Mouse (Mus musculus): ENCODE data around the gene Gramd4.
A peak's percentile ranks its signal among the peaks of the same experiment; 100 is the strongest.

Gene Gramd4

DNA sequence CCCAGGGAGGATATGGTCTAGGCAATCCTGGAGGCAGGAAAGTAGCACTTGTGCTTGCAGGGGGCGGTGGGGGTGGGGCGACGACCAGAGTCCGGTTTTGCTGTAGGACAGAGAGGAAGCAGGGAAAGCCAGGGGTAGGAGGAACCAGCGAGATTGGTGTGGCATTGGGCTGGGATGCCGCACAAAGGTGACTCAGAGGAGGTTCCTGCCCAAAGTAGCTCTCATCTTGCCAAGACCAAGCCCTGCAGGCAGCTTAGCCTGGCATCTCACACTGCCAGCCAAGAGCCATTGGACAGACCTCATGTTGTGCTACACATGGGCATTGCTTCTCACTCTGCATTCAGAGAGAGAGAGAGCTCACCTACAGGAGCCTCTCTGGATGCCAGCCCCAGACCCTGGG lies at the start of gene Gramd4:
Gramd4 (plus strand) TSS at position 283 of the 400 bp plus-strand sequence.
- peak in 1 of 2 experiments; percentile 61 for DNase-seq

DNA sequence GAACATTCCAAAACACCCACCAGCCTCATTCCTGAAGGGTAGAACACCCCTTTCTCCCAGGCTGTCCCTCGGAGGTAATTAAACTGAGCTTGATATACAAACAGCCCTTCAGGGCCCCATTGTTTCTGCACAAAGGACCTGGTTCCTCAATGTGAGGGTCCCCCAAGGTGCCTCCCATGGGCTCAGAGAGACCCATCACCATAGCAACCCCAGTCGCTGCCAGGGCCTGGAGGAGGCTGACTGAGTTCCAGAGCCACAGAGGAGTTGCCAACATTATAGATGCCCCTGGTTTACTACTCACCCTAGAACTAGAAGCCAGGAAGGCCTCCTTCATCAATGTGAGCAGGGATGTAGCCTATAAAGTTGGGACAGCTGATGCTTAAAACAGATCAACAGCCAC lies 44.4 kb upstream of the Gramd4 start:
- no peak for DNase-seq

DNA sequence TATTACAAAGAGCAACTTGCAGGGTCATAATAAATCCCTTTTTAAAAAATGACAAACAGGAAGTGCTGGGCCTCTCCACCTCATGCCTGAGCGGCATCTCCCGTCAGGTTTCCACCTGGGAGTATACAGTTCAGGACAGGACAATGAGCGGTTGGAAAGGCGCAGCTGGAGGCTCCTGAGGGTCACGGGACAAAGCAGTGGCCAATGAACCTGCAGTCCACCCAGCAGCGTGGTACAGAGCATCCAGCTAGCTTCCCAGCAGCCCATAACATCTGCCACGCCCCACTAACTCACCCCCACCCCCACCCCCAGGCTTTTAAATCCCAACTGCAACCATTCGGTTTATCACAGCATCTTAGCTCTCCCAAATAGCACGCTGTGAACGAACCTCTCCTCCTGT lies 43.8 kb upstream of the Gramd4 start:
- no peak for DNase-seq

DNA sequence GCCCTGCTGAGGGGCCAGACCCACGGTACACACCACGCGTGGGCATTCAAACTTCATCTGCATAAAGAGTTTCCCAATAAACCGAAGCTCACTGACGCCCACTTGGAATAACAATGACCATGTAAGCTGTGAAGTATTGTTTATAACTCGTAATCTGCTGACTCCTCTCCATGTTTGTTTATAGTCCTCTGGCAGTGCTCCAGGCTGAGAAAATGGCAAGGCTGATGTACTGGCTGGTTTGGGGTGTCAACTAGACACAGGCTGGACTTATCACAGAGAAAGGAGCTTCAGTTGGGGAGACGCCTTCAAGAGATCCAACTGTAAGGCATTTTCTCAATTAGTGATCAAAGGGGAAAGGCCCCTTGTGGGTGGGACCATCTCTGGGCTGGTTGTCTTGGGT lies 42.5 kb upstream of the Gramd4 start:
- DNase-seq, result no peak

DNA sequence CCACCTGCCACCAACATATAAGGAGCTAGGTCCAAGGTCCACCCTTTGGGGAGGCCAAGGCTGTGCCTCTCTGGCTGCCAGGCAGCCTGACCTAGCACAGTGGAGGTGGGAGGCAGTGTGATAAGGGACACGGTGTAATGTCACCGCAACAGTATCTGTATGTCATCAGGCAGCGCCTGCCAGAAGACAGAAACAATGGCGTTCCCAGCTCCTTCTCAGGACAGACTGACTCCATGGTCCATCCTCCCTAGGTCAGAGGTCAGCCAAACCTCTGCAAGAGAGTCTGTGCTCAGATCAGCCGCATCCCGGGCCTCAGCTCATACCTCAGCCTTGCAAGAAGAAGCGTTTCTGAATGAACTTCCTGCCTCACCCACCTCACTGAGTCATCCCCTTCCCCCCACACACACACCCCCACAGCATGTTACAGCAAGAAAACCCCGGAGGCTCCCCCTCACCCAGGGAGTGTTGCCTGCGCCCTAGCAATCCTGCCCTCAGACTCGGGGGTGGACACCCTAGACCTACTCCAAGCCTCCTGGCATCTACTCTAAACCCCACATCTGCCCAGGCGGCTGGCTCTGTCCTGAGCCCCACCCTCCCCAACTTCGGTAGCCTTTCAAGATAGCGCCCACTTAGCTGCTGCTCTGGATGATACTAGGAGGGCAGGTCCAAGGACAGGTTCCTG lies 41.5 kb upstream of the Gramd4 start:
- DNase-seq, result no peak

DNA sequence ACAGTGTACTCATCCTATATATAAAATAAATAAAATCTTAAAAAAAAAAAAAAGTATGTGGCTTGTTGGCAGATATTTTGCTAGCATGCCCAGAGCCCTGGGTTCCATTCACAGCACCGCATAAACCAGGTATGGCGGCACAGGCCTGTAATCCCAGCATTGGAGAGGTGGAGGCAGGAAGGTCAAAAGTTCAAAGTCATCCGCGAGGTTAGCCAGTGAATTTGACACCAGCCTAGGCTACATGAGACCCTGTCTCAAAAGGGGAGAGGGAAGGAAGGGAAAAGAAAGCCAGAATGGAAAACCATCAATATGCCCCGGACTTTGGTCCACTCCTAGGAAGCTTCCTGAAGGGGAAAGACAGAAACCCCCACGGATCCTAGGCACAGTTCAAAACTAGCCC lies 40.2 kb upstream of the Gramd4 start:
- DNase-seq, result no peak

GRCm38 (mm10) chr15:86018753-86019512 lies 38.6 kb upstream of the Gramd4 start:
- no peak for DNase-seq

- peak in 1 of 2 experiments; percentile 54 for DNase-seq
Measured at GRCm38 (mm10) chr15:86020008-86020407, 37.5 kb upstream of the Gramd4 start.

GRCm38 (mm10) chr15:86021301-86021700 lies 36.2 kb upstream of the Gramd4 start:
- no peak for DNase-seq

GRCm38 (mm10) chr15:86021971-86022370 lies 35.5 kb upstream of the Gramd4 start:
- DNase-seq, result no peak

DNA sequence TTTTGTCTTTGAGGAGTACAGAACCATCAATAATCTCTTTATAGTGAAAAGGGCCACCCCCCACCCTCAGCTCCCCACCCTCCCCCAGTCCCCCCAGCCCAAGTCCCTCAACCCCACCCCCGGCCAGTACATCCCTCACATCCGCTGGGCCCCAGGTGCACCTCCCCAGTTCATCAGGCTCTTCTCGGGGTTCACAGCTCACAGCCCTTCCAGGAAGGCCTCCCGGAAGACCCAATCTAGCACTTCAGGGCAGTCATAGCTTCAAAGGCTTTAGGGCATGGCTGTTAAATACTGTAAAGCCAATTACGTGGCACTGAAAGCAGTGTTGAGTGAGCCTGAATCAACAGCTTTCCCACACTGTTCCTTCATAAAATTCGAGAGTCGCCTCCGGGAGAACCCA lies 29.6 kb upstream of the Gramd4 start:
- no peak for DNase-seq

DNA sequence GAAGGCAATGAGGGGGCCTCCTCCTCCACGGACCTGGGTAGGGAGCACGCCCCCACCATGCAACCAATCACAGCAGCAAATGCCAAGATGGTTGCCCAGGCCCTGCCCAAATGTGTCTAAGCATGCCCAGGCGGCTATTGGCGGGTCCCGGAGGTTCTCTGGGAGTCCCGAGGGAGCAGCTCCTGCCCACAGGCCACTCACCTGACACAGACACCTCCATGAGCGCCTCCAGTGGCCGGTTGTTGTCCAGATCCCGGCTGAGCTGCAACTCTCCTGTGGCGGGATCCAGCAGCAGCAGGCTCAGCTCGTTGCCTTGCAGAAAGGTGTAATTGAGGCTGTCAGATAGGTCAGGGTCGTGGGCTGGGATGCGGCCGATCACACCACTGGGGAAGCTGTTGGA lies 27.5 kb upstream of the Gramd4 start:
- DNase-seq, result peak; percentile 46 to 59

GRCm38 (mm10) chr15:86032811-86033190 lies 24.7 kb upstream of the Gramd4 start:
- DNase-seq, result peak; percentile 76 to 84

- DNase-seq, result peak; percentile 64 to 80
Measured at GRCm38 (mm10) chr15:86033191-86033841, 24.2 kb upstream of the Gramd4 start, which contains the start of gene Celsr1. TSS of gene Celsr1 (minus strand) at chr15:86033777.

GRCm38 (mm10) chr15:86034021-86034523 lies 23.4 kb upstream of the Gramd4 start:
- peak; percentile 81 to 90 for DNase-seq

DNA sequence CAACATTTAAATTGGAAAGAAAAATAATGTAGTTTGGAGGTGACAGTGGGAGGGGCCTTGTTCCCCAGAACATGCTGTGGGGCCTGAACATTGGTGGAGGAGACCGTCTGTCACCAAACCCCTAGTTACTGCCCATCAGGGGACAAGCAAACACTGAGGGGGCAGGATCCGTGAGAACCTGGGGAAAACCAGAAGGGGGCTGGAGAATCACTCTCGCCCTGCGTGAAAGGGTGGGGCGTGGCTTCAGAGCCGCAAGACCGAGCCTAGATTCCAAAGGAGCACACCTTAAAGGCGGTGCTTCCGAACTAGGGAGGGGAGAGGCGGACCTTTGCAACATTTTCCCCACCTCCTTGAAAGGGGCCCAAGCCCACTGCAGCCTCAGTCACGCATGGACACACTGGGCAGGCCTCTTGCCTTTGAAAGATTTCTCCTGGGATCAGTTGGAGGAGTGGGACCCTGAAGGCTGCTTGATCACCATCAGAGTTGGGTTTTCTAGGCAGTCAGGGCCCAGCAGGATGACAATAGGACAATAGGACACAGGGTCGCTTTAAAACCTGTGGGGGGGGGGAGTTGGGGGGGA lies 22.6 kb upstream of the Gramd4 start:
- DNase-seq, result peak; percentile 46 to 68

DNA sequence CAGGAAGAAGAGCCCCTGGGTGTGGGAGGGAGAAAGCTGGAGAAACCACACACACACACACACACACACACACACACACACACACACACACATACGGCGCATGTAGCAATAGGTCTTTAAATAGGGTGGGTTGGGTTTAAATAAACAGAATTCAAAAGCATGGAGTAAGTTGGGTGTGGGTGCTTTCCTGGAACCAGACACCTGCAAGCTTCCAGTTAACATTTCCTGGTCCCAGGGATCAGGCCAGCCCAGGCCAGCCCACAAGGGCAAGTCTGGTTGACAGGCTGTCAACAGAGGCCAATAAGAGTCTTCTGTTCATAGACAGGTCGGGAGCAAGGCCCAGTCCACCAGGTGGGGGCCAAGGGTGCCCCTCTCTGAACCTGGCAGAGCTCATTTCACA lies 21.6 kb upstream of the Gramd4 start:
- DNase-seq, result no peak

DNA sequence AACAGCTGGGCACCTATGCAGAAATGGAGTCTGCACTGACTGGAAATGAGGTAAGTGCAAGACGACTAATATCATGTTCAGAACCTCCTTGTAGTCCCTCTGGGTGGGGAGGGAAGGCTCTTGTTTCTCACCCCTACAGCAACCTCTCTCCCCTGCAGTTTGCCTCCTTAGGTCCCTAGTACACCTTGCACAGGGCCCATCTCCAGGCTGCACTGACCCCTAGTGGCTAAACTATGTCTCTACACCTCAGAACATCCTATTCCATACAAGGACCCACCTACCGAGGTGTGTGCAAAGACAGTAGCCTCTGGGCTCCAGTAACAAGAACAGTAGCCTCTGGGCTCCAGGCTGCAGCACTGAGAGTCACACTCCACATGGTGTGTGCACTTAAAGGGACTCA lies 18.7 kb upstream of the Gramd4 start:
- peak; percentile 71 to 77 for DNase-seq

DNA sequence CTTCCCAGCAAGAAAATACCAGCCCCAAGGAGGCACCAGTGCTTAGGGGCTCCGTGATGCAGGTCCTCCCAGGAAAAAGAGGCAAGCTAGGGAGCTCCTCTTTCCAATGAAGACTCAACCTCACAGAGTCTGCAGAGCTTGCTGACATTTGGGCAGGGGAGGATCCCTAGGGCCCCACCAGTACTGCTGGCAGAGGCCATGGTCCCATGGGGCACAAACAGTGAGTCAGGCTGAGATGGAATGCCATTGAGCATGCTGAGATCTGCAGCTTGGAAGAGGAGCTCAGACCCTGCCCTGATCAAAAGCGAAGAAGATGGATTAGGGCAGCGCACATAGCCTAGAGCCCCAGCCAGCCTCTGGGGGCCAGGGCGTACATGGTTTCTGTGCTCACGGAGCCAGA lies 16.1 kb upstream of the Gramd4 start:
- DNase-seq, result no peak

- no peak for DNase-seq
Measured at GRCm38 (mm10) chr15:86042364-86042763, 15.1 kb upstream of the Gramd4 start.

DNA sequence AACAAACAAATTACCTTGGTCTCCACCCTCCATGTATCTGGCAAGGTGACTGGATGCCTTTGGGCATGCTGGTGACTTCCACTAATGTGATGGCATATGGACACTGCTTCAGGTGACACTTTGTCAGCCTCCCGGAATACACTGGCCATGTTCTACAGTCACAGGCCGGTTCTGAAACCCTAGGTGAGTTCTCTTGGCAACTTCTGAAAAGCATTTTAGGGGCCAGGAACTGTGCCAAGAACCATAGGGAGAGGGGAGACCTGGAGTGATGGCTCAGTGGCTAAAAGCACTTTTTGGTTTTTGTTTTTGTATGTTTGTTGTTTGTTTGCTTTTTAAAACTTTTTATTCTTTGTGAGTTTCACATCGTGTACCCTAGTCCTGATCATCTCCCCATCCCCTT lies 8.0 kb upstream of the Gramd4 start:
- no peak for DNase-seq

- DNase-seq, result no peak
Measured at GRCm38 (mm10) chr15:86050170-86050743, 7.2 kb upstream of the Gramd4 start.

DNA sequence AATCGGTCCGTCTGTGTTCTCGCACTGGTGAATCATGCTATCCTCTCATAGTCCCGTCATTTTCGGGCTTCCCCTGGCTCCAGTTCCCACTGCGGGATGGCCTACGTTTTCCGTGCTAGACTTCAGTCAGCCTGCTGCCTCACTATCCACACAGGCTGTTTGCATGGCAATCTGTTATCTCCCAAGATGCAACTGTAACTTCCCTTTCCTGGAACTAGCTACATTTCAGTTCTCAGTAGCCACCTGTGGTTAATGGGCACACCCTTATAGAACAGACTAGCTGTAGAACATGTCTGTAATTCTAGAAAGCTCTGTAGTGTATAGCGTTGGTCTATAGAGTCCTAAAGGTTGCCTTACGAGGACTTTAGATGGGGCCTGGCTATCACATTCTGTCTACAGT lies 6.3 kb upstream of the Gramd4 start:
- DNase-seq, result no peak
